Mouse (Mus musculus): ENCODE measurements around the gene Slc35e2. TPM values are rescaled to one million over a fixed set of nuclear protein-coding genes. Genes with fewer than 3 reads are reported as not detected.
A peak's percentile ranks its signal among the peaks of the same experiment; 100 is the strongest.

Slc35e2 gene
- polyA plus RNA-seq, 1 experiment from 2014 or later: 7.0 TPM

- Histone ChIP-seq H3K36me3 (peaks cover 8% of the 10 kb centered on the region; the same call in 1 of the 2 replicates), H3K4me2 (replicated peaks) (no peak overlapping the region), H3K4me3 (replicated peaks) (no peak overlapping the region), H3K27ac (no peak overlapping the region), H3K27me3 (replicated peaks) (no peaks in the 10 kb centered on the region), H3K4me1 (replicated peaks) (no peaks in the 10 kb centered on the region), H3K9ac (no peak overlapping the region), H3K9me3 (no peaks in the 10 kb centered on the region)
- ATAC-seq: no peak
- WGBS: 85% methylated on average over 7 of the region's 7 CpGs
Observed at GRCm38 (mm10) chr4:155578336-155579125, 22.7 kb upstream of the Slc35e2 start.

- peaks cover 24% of the 10 kb centered on the region for H3K36me3 ChIP-seq
- no peak overlapping the region for H3K9ac ChIP-seq
- H3K27me3 ChIP-seq (replicated peaks): no peaks in the 10 kb centered on the region
- no peaks in the 10 kb centered on the region for H3K9me3 ChIP-seq
- 0 out of 2 replicates have a peak, but pooled peaks have one; percentile 56 for ATAC-seq
- H3K27ac ChIP-seq: no peak overlapping the region
- WGBS: 31% methylated on average over 1 of the region's 1 CpGs
- H3K4me2 ChIP-seq (replicated peaks): no peak overlapping the region
- H3K4me1 ChIP-seq (replicated peaks): no peaks in the 10 kb centered on the region
- no peak overlapping the region for H3K4me3 ChIP-seq (replicated peaks)
Observed at GRCm38 (mm10) chr4:155580420-155580819, 20.8 kb upstream of the Slc35e2 start.

GRCm38 (mm10) chr4:155582279-155582905 lies 18.8 kb upstream of the Slc35e2 start:
- Histone ChIP-seq H3K27ac (no peak overlapping the region), H3K4me3 (replicated peaks) (no peak overlapping the region), H3K27me3 (replicated peaks) (no peaks in the 10 kb centered on the region), H3K4me1 (replicated peaks) (no peaks in the 10 kb centered on the region), H3K9me3 (no peaks in the 10 kb centered on the region), H3K4me2 (replicated peaks) (no peak overlapping the region), H3K9ac (no peak overlapping the region), H3K36me3 (peaks cover 19% of the 10 kb centered on the region)
- no peak for ATAC-seq
- WGBS: 89% methylated on average over 6 of the region's 6 CpGs

GRCm38 (mm10) chr4:155589356-155589755 lies 11.9 kb upstream of the Slc35e2 start:
- H3K27ac ChIP-seq: no peak overlapping the region
- H3K4me3 ChIP-seq (replicated peaks): no peak overlapping the region
- no peak overlapping the region for H3K9ac ChIP-seq
- peaks cover 28% of the 10 kb centered on the region for H3K36me3 ChIP-seq
- H3K9me3 ChIP-seq: no peaks in the 10 kb centered on the region
- WGBS: 94% methylated on average over 5 of the region's 5 CpGs
- H3K4me1 ChIP-seq (replicated peaks): no peaks in the 10 kb centered on the region
- no peaks in the 10 kb centered on the region for H3K27me3 ChIP-seq (replicated peaks)
- no peak for ATAC-seq
- no peak overlapping the region for H3K4me2 ChIP-seq (replicated peaks)

- WGBS: 76% methylated on average over 7 of the region's 7 CpGs
- no peak overlapping the region for H3K4me2 ChIP-seq (replicated peaks)
Observed at GRCm38 (mm10) chr4:155591012-155591719, 10.1 kb upstream of the Slc35e2 start.

GRCm38 (mm10) chr4:155593780-155594179 lies 7.4 kb upstream of the Slc35e2 start:
- no peaks in the 10 kb centered on the region for H3K9me3 ChIP-seq
- H3K4me2 ChIP-seq (replicated peaks): no peak overlapping the region
- no peak overlapping the region for H3K27ac ChIP-seq
- H3K36me3 ChIP-seq: 0 out of 2 replicates have a peak, but pooled peaks cover 7% of the 10 kb centered on the region
- no peak overlapping the region for H3K4me3 ChIP-seq (replicated peaks)
- 45% methylated on average over 1 of the region's 1 CpGs for WGBS
- ATAC-seq: no peak
- H3K27me3 ChIP-seq (replicated peaks): no peaks in the 10 kb centered on the region
- H3K9ac ChIP-seq: no peak overlapping the region
- H3K4me1 ChIP-seq (replicated peaks): no peaks in the 10 kb centered on the region

More at GRCm38 (mm10) chr4:155591012-155591719, 10.1 kb upstream of the Slc35e2 start:
- ATAC-seq: no peak; the same call in 1 of the 2 replicates
- Histone ChIP-seq H3K27ac (no peak overlapping the region), H3K4me3 (replicated peaks) (no peak overlapping the region), H3K36me3 (peaks cover 18% of the 10 kb centered on the region; the same call in 1 of the 2 replicates), H3K9me3 (no peaks in the 10 kb centered on the region), H3K27me3 (replicated peaks) (no peaks in the 10 kb centered on the region), H3K4me1 (replicated peaks) (no peaks in the 10 kb centered on the region), H3K9ac (no peak overlapping the region)

GRCm38 (mm10) chr4:155595777-155596176 lies 5.4 kb upstream of the Slc35e2 start:
- no peaks in the 10 kb centered on the region for H3K27me3 ChIP-seq (replicated peaks)
- H3K36me3 ChIP-seq: no peaks in the 10 kb centered on the region
- no peak for ATAC-seq
- WGBS: 75% methylated on average over 3 of the region's 3 CpGs
- H3K9ac ChIP-seq: no peak overlapping the region
- H3K9me3 ChIP-seq: no peaks in the 10 kb centered on the region
- no peaks in the 10 kb centered on the region for H3K4me1 ChIP-seq (replicated peaks)
- no peak overlapping the region for H3K4me3 ChIP-seq (replicated peaks)
- H3K27ac ChIP-seq: no peak overlapping the region
- no peak overlapping the region for H3K4me2 ChIP-seq (replicated peaks)

GRCm38 (mm10) chr4:155596606-155597005 lies 4.6 kb upstream of the Slc35e2 start:
- Histone ChIP-seq H3K4me3 (replicated peaks) (no peak overlapping the region), H3K9me3 (no peaks in the 10 kb centered on the region), H3K27me3 (replicated peaks) (no peaks in the 10 kb centered on the region), H3K27ac (no peak overlapping the region), H3K36me3 (no peaks in the 10 kb centered on the region), H3K9ac (no peak overlapping the region), H3K4me1 (replicated peaks) (no peaks in the 10 kb centered on the region), H3K4me2 (replicated peaks) (no peak overlapping the region)
- 77% methylated on average over 5 of the region's 5 CpGs for WGBS
- ATAC-seq: no peak

- H3K27me3 ChIP-seq (replicated peaks): no peaks in the 10 kb centered on the region
- ATAC-seq: no peak
- H3K9ac ChIP-seq: no peak overlapping the region
- 21% methylated on average over 20 of the region's 20 CpGs for WGBS
- no peak overlapping the region for H3K27ac ChIP-seq
- H3K4me2 ChIP-seq (replicated peaks): no peak overlapping the region
- no peaks in the 10 kb centered on the region for H3K9me3 ChIP-seq
- no peak overlapping the region for H3K4me3 ChIP-seq (replicated peaks)
- no peaks in the 10 kb centered on the region for H3K4me1 ChIP-seq (replicated peaks)
- no peaks in the 10 kb centered on the region for H3K36me3 ChIP-seq
Observed at GRCm38 (mm10) chr4:155598536-155598935, 2.7 kb upstream of the Slc35e2 start.

GRCm38 (mm10) chr4:155599901-155600825 lies 1.1 kb upstream of the Slc35e2 start:
- Histone ChIP-seq H3K36me3 (no peaks in the 10 kb centered on the region), H3K9me3 (no peaks in the 10 kb centered on the region), H3K27ac (peak overlapping the region; percentile 99; the same call in 1 of the 2 replicates), H3K4me1 (replicated peaks) (no peaks in the 10 kb centered on the region), H3K9ac (no peak overlapping the region), H3K4me3 (replicated peaks) (peak overlapping the region; percentile 85), H3K4me2 (replicated peaks) (peak overlapping the region; percentile 89), H3K27me3 (replicated peaks) (no peaks in the 10 kb centered on the region)
- 81% methylated on average over 11 of the region's 11 CpGs for WGBS
- no peak for ATAC-seq

GRCm38 (mm10) chr4:155601997-155602456 lies 811 bp downstream of the Slc35e2 start:
- ATAC-seq: peak; percentile 23
- H3K27ac ChIP-seq: peak overlapping the region; percentile 99
- whole genome bisulfite sequencing: 1% methylated on average over 31 of the region's 31 CpGs

More at GRCm38 (mm10) chr4:155601997-155602456, 811 bp downstream of the Slc35e2 start:
- Histone ChIP-seq H3K27me3 (replicated peaks) (no peaks in the 10 kb centered on the region), H3K36me3 (0 out of 2 replicates have a peak, but pooled peaks cover 5% of the 10 kb centered on the region), H3K4me1 (replicated peaks) (no peaks in the 10 kb centered on the region), H3K4me3 (replicated peaks) (peak overlapping the region; percentile 85), H3K4me2 (replicated peaks) (peak overlapping the region; percentile 89), H3K9ac (peak overlapping the region; percentile 93), H3K9me3 (no peaks in the 10 kb centered on the region)
